Mouse (Mus musculus): Measurements from ENCODE around the gene Neurl1a.

The Neurl1a gene

DNA sequence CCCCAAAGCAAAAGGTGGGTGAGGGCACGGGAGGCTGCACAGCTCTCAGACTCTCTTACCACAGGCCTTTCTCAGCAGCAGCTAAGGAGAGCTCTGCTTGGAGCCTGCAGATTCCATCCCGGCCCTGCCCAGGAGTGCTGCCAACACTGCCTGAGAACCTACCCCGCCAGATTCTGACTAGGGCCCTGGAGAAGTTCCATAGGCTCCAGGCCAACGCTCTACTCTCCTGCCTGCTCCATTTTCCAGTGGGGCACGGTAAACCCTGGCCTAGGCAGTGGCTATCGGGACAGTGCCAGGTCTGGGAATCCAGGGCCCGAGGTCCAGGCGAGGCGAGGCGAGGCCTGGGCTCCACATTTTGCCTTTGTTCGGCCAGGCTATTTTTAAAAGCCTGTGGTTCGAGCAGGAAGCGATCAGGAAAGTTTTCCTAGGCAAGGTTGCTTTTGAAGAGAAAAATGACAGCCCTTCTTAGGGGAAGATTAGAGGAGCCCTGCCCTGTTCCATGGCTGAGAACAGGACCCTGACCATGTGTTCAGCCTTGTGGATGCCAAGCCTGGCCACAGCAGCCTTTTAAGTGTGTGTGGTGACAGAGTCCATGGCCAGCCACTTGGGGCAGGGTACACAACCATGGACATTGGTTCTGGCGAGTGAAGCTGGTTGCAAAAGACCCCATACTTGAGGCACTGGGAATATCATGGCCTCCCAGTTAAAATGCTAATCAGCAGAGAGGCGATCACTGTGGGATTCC is 101.3 kb downstream of the Neurl1a start:
- ATAC-seq (ENCODE audit: insufficient number of reproducible peaks, low FRiP score, low TSS enrichment): peak; percentile 87

DNA sequence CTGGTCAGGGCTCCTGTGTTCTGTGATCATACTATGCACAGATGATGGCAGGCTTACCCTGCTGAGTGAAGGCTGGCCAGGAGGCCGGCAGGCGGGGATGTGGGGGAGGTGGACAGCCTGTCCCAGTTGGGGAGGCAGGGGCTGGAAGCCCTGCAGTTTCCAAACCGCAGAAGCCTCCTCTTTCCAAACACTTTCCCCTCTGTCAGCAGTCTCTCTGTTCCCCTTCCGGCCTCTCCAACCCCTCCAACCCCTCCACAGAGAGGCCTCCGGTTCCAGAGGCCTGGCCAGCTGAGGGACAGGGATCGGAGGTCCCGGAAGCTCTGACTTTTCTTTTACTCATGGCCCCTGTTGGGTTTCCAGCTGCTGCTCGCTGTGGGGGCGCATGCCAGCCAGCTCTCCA is 102.3 kb downstream of the Neurl1a start:
- ATAC-seq (ENCODE audit: insufficient number of reproducible peaks, low FRiP score, low TSS enrichment): no peak

DNA sequence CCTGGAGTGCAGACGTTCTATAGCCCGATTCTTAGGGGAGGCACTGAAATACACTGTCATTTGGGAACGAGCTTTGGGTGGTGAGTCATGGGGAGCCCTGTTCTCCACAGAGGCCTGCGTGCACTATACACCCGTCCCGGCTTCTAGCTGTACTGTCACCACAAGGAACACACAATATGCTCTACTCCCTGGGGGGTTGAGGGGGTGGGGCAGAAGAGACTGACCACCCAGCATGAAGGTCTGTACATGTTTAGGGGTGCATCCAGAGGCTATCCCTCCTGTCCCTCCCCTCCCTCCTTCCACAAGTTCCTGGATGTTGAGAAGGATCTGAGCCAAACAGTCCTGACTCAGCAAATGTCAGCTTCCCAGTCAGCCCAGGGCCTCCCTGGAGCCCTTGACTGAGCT is 103.4 kb downstream of the Neurl1a start:
- no peak for ATAC-seq (ENCODE audit: insufficient number of reproducible peaks, low FRiP score, low TSS enrichment)

DNA sequence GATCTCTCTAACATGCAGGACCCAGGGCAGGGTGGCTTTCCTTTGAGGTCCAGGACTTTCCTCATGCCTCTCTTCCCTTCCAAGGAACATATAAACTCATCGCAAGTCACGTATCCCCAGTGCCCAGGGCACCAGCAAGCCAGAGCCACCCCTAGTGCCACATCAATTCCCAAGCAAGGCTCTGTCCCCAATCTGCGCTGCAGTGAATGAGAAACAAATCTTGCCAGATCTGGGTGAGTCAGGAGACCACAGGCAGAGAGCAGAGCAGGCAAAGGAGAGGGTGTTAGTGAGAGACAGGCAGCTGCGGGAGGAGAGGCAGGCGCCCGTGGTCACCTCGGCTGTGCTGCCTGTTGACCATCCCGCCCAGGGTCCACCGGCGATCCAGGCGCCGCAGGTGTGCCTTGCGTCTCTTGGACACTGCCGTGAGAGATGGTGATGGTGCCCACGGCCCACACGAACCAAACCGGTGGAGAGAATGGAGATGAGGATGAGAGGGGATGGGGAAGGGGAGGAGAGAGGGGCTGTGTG is 104.1 kb downstream of the Neurl1a start:
- ATAC-seq (ENCODE audit: insufficient number of reproducible peaks, low FRiP score, low TSS enrichment): no peak

DNA sequence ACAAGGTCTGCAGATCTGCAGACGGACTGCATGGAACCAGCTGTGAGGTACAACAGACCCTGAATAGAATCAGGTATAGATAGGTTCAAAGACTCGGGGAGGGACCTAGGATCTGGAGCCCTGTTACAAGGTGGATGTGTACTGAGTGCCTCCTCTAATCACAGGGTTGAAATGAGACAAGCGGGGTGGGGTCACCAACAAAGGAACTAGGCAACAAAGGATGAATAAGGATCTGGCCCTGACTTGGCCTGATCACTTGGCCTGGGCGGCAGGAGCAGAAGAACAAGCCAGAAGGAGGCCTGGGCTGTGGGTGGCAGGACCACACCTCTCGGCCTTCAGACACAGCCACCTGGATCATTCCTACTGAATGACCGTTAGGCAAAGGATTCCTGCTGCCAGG is 107.0 kb downstream of the Neurl1a start:
- ATAC-seq (ENCODE audit: insufficient number of reproducible peaks, low FRiP score, low TSS enrichment): no peak

DNA sequence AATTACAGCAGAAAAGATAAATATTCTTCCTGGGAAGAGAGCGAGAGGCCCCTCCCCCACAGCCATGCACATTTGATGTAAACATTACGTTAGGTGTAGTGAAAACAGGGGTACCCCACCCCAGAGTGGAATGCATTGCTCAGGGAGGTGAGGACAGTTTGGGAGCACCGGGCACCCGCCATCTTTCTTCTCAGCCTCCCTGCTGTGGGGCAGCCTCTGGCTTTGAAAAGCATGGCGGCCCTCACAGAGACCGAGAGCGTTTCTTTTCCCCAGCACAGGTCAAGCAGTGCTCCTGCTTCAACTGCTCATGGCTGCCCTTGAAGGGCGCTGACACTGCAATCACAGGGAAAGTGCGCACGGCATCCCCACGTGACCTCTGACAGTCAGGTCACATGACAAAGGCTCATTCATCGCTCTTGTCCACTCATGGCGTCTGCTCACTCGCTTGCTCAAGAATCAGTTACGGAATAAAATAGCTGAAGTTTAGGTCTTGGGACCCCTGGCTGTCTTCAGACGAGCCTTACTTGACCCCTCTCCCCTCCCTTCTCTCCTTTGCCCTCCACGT is 108.3 kb downstream of the Neurl1a start:
- ATAC-seq (ENCODE audit: insufficient number of reproducible peaks, low FRiP score, low TSS enrichment): no peak

DNA sequence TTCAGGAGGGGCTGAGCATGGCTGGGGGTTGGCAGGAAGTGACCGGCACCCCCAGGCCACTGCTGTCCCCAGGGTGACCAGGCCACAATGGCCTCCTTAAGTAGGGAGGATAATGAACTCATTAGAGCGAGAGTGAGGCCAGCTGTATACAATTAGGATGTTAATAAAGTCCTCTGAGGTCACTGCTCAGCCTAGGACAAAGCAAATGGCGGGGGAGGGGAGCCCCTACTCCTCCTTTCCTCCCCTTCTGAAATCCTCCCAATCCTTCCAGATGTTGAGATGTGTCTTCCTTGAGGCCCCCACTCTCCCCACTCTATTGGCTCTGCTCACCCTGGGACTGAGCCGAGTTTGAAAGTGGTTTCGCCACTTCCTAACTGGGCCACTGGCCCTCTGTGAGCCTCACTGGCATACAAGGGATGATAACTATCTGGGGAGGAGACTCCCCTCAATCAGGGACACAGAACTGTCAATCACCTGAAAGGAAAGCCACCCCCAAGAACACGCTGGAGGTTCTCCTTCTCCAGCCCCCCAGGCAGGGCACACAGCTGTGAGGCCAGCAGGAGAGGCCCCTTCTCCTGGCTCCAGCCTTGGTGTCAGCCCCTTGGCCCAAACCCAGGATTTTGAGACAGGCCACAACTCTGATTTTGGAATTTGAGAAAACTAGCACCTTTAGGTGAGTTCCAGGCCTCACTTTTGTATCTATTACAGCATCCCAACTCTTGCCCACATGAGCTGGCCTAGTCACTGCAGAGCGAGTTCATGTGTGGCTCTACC is 112.9 kb downstream of the Neurl1a start:
- ATAC-seq (ENCODE audit: insufficient number of reproducible peaks, low FRiP score, low TSS enrichment): no peak

DNA sequence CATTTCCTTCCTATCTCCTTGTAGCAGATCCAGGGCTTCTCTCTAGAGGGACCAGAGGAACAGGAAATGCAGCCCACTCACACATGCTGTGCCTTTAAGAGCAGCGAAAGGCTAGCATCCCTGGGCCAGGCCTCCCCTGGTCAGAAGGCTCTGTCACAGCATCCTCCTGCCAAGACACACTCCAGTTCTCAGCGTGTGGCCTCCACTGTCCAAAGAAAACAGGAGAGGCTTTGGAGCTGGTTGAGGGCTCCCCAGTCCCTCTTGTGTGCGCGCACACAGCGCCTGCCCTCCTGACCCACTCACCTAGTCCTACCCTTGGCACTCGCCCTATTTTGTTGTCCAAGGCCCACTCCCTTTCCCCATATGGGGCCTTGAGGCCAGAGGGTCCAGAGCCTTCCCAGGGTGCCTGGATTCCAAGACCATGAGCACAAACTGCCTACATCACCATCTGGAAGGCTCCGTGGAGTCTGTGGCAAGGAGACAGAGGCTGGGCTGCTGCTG is 113.9 kb downstream of the Neurl1a start:
- peak; percentile 82 for ATAC-seq (ENCODE audit: insufficient number of reproducible peaks, low FRiP score, low TSS enrichment)

DNA sequence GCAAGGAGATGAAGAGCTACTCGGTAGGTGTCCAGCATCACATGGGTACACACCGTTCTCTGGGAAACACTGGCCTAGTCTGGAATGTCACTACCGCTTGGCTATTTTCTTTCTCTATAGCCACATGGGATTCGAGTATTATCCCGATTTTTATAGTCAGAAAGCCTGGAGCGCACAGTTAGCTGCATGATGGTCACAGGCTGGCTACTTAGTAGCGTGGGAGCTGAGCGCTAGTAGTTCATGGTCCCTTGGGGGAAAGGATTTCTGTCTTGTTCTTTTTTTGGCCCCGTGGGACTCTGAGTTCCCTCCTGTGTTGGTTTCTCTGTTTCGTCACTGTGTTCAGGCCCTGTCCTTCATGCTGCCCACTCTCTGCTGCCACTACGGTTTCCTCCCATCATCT is 119.5 kb downstream of the Neurl1a start:
- ATAC-seq (ENCODE audit: insufficient number of reproducible peaks, low FRiP score, low TSS enrichment): no peak

DNA sequence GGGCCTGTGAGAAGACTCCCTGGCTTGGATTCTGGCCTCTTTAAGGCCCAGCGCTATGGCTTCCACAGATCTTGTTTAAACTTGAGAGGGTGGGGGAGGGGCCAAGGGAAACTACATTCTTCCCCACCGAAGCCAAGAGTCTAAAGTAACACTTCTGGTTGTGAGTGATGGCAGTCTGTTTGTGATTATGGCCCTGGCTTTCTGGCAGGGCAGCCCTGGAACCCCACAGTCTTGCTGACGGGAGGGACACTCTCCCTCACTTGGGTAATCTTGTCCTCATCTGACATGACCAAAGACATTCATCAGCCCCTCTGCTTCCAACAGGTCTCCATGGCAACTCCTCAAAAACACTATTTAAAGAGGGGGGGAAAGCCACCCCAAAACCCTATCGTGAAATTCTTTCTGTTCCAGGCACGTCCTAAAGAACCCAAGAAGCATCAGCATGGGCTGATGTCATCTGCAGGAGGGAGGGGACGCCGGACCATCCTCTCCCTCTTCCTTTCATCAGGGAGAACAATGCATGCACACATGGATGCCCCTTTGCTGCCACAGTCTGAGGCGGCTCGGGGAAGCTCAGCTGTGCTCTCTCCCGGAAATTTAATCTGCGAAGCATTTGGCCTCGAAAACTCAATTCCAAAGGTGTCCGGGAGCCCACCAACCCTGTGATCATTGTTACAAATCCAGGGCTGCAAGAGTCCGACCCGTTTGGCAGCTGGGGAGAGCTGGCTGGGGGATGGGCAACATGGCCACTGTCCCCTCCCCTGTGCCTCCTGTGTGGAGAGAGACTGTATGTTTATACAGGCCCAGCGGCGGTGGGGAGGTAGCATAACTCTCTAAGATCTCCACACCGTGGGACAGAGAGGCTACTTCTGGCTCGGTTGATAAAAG is 122.9 kb downstream of the Neurl1a start:
- no peak for ATAC-seq (ENCODE audit: insufficient number of reproducible peaks, low FRiP score, low TSS enrichment)

DNA sequence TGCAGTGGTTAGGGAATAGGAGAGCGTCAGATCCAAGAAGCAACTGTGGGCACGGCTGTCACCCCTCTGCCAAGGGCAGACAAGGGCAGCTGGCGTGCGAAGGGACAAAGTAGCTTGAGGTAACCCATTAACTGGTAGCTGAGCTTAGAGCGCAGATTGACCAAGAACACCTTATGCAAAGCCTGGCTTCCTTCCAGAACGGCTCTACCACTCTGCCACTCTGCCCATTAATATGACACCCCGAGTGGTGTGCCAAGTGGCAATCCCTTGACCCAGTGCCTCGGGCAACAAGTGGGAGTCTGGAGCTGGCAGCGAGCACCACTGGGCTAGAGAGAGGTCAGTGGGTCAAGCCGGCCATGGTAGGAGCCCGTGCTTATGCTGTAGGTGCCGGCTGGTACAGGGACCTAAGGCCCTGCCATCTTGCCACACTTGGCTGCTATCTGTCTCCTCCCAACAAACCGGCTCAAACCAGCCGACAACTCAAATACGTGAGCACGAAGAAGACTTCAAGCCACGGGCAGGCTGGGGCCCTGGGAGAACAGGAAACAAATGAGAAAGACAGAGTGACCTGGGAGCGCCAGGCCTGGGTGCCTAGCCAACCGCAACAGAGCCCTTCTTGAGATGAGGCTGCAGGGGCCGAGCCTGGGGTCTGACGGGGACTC is 123.7 kb downstream of the Neurl1a start:
- ATAC-seq (ENCODE audit: insufficient number of reproducible peaks, low FRiP score, low TSS enrichment): no peak

DNA sequence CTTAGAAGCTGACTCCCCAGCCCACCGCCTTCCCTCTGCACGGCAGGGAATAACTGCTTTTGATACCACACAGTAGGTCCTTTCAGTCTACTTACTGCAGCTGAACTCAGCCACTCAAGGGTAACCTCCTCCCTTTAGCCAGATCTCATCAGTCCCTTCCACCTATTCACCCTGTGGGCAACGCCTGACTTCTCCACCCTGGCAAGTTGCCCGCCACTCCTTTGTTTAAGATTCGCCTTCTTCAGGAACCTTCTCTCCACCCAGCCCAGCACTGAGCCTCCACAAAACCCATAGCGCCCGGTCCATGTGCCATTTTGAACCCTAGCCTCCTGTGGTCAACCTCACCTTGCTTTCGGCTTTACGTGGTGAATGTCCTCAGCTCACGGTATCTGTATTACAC is 124.5 kb downstream of the Neurl1a start:
- no peak for ATAC-seq (ENCODE audit: insufficient number of reproducible peaks, low FRiP score, low TSS enrichment)

DNA sequence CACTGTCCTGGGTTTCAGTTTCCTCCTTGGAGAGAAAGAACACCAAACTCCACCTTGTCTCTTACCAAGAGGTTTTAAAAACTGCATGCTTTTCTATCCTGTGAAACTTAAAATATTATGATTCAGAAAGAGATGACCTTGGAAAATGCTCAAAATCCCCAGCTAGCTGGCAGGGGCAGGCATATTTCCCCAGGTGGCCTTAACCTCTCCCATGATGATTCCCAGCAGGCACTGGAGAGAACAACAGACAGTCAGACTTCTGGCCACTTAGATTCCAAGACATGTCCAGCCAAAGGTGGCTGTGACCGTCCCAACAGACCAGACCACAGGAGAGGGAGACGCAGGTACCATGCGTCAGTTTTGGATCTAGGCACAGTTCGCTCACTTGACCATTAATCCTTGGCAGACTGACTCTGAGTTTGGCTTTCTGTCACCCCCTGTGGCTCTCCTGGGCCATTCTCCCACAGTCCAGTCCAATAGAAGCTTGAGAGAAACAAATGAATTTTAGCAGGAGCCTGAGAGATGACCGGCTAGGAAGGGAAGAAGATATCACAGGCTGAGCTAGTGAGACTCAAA is 125.6 kb downstream of the Neurl1a start:
- peak; percentile 67; the same call in 1 of the 2 replicates for ATAC-seq (ENCODE audit: insufficient number of reproducible peaks, low FRiP score, low TSS enrichment)

DNA sequence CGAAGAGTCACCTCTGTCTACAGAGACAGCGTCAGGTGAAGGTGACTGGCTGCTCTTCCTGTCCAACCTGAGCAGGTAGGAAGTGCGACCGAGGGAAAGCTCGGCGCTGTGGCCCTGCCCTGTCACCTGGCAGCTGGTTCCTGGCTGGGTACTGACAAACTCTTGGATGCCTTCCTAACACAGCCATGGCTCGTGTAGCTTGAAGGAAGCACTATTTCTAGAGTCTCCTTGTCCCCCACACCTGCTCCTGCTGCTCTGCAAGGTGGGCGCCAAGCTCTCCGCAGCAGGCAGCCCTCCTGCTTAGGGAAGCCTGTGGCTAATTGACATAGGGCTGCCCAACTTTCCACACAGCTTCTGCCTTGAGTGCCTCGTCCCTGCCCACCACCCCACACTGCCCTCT is 126.8 kb downstream of the Neurl1a start:
- ATAC-seq (ENCODE audit: insufficient number of reproducible peaks, low FRiP score, low TSS enrichment): no peak

DNA sequence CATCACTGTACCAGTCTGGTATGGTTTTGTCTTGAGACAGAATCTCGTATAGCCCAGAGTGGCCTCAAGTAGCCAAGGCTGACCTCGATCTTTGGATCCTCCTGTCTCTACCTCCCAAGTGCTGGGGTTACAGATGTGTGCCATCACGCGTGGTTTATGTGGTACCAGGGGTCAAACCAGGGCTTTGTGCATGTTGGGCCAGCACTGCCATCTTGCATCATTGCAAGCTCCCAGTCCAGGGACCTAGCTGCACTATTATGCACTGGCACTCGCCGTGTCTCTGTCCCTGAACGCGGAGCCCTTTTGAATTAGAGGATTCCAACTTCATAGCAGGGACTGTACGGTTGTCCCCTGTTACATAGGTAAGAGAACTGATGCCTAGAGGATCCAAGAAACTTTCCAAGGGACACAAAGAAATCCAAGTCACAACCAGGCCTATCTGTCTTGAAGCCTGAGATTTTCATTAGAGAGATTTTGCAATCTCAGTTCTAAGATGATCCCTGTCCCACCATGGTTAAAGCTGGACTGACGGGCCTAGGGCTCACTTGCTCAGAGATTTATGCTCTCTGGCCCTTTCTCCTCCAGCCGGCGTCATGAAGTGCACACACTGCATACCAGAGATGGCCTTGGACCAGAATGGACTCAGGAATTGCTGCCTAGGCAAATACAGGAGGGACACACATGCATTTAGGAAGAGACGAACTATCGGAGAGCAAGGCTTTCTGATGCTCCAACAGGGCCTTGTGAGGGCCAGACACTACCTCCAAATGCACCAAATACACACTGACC is 127.7 kb downstream of the Neurl1a start:
- ATAC-seq (ENCODE audit: insufficient number of reproducible peaks, low FRiP score, low TSS enrichment): no peak

DNA sequence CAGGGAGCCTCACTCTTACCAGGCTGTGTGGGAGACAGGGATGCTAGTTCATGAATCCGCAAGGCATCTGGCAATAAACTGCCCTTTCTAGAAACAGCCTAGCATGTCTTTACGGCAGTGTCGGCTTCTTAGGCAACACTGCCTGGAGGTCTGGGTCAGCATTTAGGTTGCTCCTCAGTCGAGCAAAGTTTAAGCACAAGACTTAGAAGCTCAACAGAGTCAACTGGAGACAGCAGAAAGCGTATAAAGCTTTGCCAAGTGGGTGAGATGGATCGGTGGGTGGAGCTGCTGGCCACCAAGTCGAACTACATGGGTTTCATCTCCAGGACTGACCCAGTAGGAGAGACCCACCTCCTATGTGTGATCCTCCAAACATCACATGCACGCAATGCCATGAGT is 128.3 kb downstream of the Neurl1a start:
- no peak for ATAC-seq (ENCODE audit: insufficient number of reproducible peaks, low FRiP score, low TSS enrichment)
